Mouse (Mus musculus) liver, embryonic 14.5 days (tissue): ENCODE results near the gene Abca1. TPM values are rescaled to one million over a fixed set of nuclear protein-coding genes. Genes with fewer than 3 reads are reported as not detected.

ENCODE experiments used
- ATAC-seq: fragments of 200-750 bp; cut with Nextera tagmentation; 2 replicates; pipeline ENCODE4 v1.8.0; 2017; ENCODE audit warnings: moderate number of reproducible peaks, mild to moderate bottlenecking, moderate library complexity; ENCODE audit not compliant: insufficient read depth
- DNase-seq, 3 experiments: peaks; one replicate each; pipeline ENCODE4 v3.0.0-alpha.2; 2012 to 2013; ENCODE audit warnings: low read depth in 3 of 3, low spot score in 3 of 3
- H3K27ac ChIP-seq: fragments of 300-500 bp; sonication (generic); 2 replicates; pipeline ENCODE4 v1.5.1; 2014; ENCODE audit warnings: moderate library complexity, mild to moderate bottlenecking, control low read depth, inconsistent platforms
- H3K27me3 ChIP-seq: fragments of 300-500 bp; sonication (generic); 2 replicates; pipeline ENCODE4 v1.6.1; 2014; ENCODE audit warnings: mild to moderate bottlenecking, low read length, moderate library complexity; ENCODE audit not compliant: control insufficient read depth, insufficient read depth
- H3K36me3 ChIP-seq: fragments of 300-500 bp; sonication (generic); replicated peaks from 2 replicates; pipeline ENCODE4 v1.6.1; 2014; ENCODE audit warnings: low read depth; ENCODE audit not compliant: control insufficient read depth, insufficient read depth
- H3K4me1 ChIP-seq, 2 experiments: fragments of 200-500 bp in 1 of 2; fragments of 300-500 bp in 1 of 2; sonication (generic) in 1 of 2; replicated peaks; 2 replicates each; pipeline ENCODE4 v1.6.1; 2012 to 2014; ENCODE audit warnings: antibody characterized with exemption in 1 of 2, inconsistent platforms in 1 of 2, low read length in 1 of 2; ENCODE audit not compliant: control insufficient read depth in 2 of 2, insufficient read depth in 2 of 2
- H3K4me2 ChIP-seq: fragments of 300-500 bp; sonication (generic); 2 replicates; pipeline ENCODE4 v1.6.1; 2014; ENCODE audit warnings: low read depth, mild to moderate bottlenecking, control low read depth, moderate library complexity
- H3K4me3 ChIP-seq, 2 experiments: fragments of 200-500 bp in 1 of 2; fragments of 300-500 bp in 1 of 2; sonication (generic) in 1 of 2; 2 replicates each; pipeline ENCODE4 v1.5.1; 2012 to 2014; ENCODE audit warnings: low read depth in 2 of 2, low read length in 2 of 2, mild to moderate bottlenecking in 2 of 2, control low read depth in 1 of 2, inconsistent platforms in 1 of 2, moderate library complexity in 1 of 2; ENCODE audit not compliant: insufficient read depth in 1 of 2
- H3K9ac ChIP-seq: fragments of 300-500 bp; sonication (generic); replicated peaks from 2 replicates; pipeline ENCODE4 v1.6.1; 2014; ENCODE audit warnings: mild to moderate bottlenecking, control low read depth, moderate library complexity
- H3K9me3 ChIP-seq: fragments of 300-500 bp; sonication (generic); 2 replicates; pipeline ENCODE4 v1.6.1; 2016; ENCODE audit warnings: low read length, mixed read lengths; ENCODE audit not compliant: control insufficient read depth
- CTCF ChIP-seq: IDR thresholded peaks from 2 replicates; pipeline ENCODE4 v1.5.1; 2016; ENCODE audit warnings: antibody characterized with exemption, low read depth, control low read depth
- EP300 ChIP-seq: IDR thresholded peaks from 2 replicates; pipeline ENCODE4 v1.6.1; 2016; ENCODE audit warnings: antibody characterized with exemption, low read depth
- WGBS: fragments of 180-500 bp; shearing (Covaris S2); extraction: QIAGEN DNeasy Blood & Tissue Kit; methylation state at CpG from one replicate; pipeline ENCODE4 v1.1.7; 2014; ENCODE audit not compliant: insufficient replicate concordance; 5-methylcytosine and 5-hydroxymethylcytosine counted together
- polyA plus RNA-seq, 2 experiments: library from polyadenylated mRNA; depleted of rRNA in 1 of 2; stranded (reverse) in 1 of 2; unstranded in 1 of 2; fragments of >200 nt; fragmentation: Nextera tagmentation in 1 of 2; extraction: Ambion mirVana in 1 of 2; gene quantifications; 2 replicates each; pipeline versions ENCODE4 v1.2.1 to v1.2.3; 2012 to 2014

Abca1 gene
- polyA plus RNA-seq, 2 experiments: 7.0 to 12.0 TPM

GRCm38 (mm10) chr4:53134816-53135215 is 24.9 kb downstream of the Abca1 start:
- H3K9ac ChIP-seq: no peak overlapping the region
- peaks cover 12 to 58% of the 10 kb centered on the region in 2 experiments for H3K4me1 ChIP-seq
- DNase-seq (no peak), ATAC-seq (no peak)
- H3K27ac ChIP-seq: no peak overlapping the region
- H3K4me2 ChIP-seq: peak overlapping the region; percentile 31
- TF ChIP-seq CTCF: no peak
- no peak for TF ChIP-seq EP300
- WGBS: 69% methylated on average over 7 of the region's 7 CpGs
- no peaks in the 10 kb centered on the region for H3K9me3 ChIP-seq
- no peaks in the 10 kb centered on the region for H3K27me3 ChIP-seq
- H3K4me3 ChIP-seq: no peak overlapping the region
- H3K36me3 ChIP-seq: no peaks in the 10 kb centered on the region

GRCm38 (mm10) chr4:53133995-53134394 is 25.7 kb downstream of the Abca1 start:
- no peak overlapping the region for H3K9ac ChIP-seq
- no peak for DNase-seq
- H3K4me3 ChIP-seq: no peak overlapping the region
- peaks cover 12 to 60% of the 10 kb centered on the region in 2 experiments for H3K4me1 ChIP-seq
- H3K27ac ChIP-seq: no peak overlapping the region
- no peaks in the 10 kb centered on the region for H3K9me3 ChIP-seq
- no peaks in the 10 kb centered on the region for H3K36me3 ChIP-seq
- no peaks in the 10 kb centered on the region for H3K27me3 ChIP-seq
- ATAC-seq: no peak
- 57% methylated on average over 4 of the region's 4 CpGs for WGBS
- peak overlapping the region; percentile 2; the same call in 1 of the 2 replicates for H3K4me2 ChIP-seq
- TF ChIP-seq CTCF: no peak
- TF ChIP-seq EP300: no peak

- peaks cover 0 to 38% of the 10 kb centered on the region in 2 experiments for H3K4me1 ChIP-seq
- ATAC-seq (peak; percentile 16; the same call in 1 of the 2 replicates), DNase-seq (no peak)
- H3K27ac ChIP-seq: no peak overlapping the region
- H3K9ac ChIP-seq: no peak overlapping the region
- no peak overlapping the region for H3K4me3 ChIP-seq
- 69% methylated on average over 5 of the region's 5 CpGs for WGBS
- TF ChIP-seq EP300 (no peak), CTCF (no peak)
- no peak overlapping the region; the same call in 1 of the 2 replicates for H3K4me2 ChIP-seq
- no peaks in the 10 kb centered on the region for H3K27me3 ChIP-seq
- no peaks in the 10 kb centered on the region for H3K9me3 ChIP-seq
- no peaks in the 10 kb centered on the region; the same call in 1 of the 2 replicates for H3K36me3 ChIP-seq
Observed at GRCm38 (mm10) chr4:53131538-53131937, 28.2 kb downstream of the Abca1 start.

GRCm38 (mm10) chr4:53130622-53131517 is 28.8 kb downstream of the Abca1 start:
- 49% methylated on average over 6 of the region's 6 CpGs for WGBS
- peak; percentile 70 for ATAC-seq
- Histone ChIP-seq H3K9ac (no peak overlapping the region), H3K4me3 (no peak overlapping the region), H3K36me3 (no peaks in the 10 kb centered on the region; the same call in 1 of the 2 replicates), H3K9me3 (no peaks in the 10 kb centered on the region), H3K27me3 (no peaks in the 10 kb centered on the region), H3K27ac (no peak overlapping the region), H3K4me1 (peaks cover 0 to 35% of the 10 kb centered on the region in 2 experiments), H3K4me2 (peak overlapping the region; percentile 26; the same call in 1 of the 2 replicates)
- TF ChIP-seq CTCF (no peak), EP300 (no peak)
- DNase-seq: no peak

GRCm38 (mm10) chr4:53129716-53130301 is 29.9 kb downstream of the Abca1 start:
- no peak overlapping the region for H3K4me3 ChIP-seq
- H3K27ac ChIP-seq: no peak overlapping the region
- no peak for ATAC-seq
- no peak for DNase-seq
- WGBS: 40% methylated on average over 11 of the region's 11 CpGs
- TF ChIP-seq CTCF (no peak), EP300 (peak; percentile 28; the same call in 1 of the 2 replicates)
- H3K4me1 ChIP-seq: peaks cover 0 to 37% of the 10 kb centered on the region in 2 experiments
- no peaks in the 10 kb centered on the region; the same call in 1 of the 2 replicates for H3K36me3 ChIP-seq
- H3K4me2 ChIP-seq: no peak overlapping the region
- H3K9me3 ChIP-seq: no peaks in the 10 kb centered on the region
- no peaks in the 10 kb centered on the region for H3K27me3 ChIP-seq
- no peak overlapping the region for H3K9ac ChIP-seq
